Mouse (Mus musculus): ENCODE results near the gene Tcte1. TPM values are rescaled to one million over a fixed set of nuclear protein-coding genes. Genes with fewer than 3 reads are reported as not detected.

Tcte1 gene
- total RNA-seq (2022): not detected

GRCm38 (mm10) chr17:45523263-45523662, at the start of gene Tcte1:
Gene Tcte1 (plus strand): TSS chr17:45523434.
- DNase-seq: no peak

DNA sequence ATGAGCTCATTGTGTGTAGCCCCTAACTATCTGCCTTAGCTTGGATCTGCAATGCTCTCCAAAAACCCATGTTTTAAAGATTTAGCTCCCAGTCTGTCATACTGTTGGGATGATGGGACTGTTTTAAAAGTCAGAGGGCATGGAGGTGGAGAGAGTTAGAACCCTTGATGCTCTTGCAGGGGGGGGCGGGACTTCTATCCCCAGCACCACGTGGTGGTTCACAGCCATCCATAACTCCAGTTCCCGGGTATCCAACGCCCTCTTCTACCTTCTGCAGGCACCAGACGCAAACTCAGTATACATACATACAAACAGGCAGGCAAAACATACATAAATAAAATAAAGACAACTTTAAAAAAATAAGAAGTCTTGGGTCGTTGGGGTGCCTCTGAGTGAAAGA, 49.6 kb upstream of the Tcte1 start:
- DNase-seq: no peak

DNA sequence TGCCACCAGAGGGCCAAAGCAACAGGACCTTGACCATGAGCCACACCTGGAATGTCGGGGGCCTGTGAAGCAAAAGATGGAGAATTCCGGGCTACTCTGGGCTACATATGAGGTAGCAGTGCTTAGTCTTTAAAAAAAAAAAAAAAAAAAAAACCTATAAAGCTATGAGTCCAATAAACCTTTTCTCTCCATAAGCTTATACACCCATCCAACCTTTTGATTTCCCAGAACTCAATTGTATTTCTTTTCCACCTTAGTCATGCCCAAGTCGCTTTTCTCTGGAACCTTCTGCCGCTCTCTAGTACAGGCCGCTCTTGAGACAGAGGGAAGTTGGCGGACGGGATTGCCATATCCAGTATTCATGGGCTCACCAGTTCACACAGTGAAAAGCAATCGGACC, 49.1 kb upstream of the Tcte1 start:
- DNase-seq: no peak

DNA sequence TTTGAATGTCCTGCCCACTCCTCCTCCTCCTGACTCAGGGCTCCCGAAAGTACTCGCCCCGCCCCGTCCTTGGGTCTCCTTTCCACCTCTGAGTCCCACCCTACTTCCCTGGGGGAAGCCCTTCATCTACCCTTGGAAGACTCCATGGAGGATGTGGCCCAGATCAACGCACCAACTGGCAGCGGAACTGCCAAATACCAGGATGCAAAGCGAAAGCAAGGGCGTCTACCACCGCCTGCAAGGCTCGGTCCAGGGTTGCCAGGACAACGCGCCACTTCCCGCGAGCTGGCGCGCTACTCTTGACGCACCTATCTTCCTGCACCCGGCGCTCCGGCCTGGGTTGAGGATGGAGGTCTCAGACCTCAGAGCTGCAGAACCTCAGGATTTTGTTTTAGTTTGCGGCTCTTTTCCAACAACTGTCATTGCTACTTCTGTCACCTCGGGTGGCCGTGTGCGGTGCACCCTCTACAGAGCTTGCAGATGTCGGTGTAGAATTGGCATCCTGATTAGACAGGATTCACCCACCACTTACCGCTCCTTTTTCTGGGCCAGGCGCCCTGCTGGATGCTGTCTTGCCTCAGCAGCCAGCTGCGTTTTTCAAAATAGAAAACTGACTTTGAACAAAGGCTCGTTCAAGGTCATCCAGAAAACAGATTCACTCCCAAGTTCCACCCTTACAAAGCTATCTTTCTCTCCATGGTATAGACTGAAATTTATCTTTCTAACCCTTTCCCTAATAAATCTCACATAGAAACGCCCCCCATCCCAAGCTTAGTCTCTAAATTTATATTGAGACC, 48.4 kb upstream of the Tcte1 start, which contains the start of gene Spats1:
Gene Spats1 (minus strand): TSS at position 747 of the 797 bp plus-strand sequence.
- peak; percentile 35 for DNase-seq

DNA sequence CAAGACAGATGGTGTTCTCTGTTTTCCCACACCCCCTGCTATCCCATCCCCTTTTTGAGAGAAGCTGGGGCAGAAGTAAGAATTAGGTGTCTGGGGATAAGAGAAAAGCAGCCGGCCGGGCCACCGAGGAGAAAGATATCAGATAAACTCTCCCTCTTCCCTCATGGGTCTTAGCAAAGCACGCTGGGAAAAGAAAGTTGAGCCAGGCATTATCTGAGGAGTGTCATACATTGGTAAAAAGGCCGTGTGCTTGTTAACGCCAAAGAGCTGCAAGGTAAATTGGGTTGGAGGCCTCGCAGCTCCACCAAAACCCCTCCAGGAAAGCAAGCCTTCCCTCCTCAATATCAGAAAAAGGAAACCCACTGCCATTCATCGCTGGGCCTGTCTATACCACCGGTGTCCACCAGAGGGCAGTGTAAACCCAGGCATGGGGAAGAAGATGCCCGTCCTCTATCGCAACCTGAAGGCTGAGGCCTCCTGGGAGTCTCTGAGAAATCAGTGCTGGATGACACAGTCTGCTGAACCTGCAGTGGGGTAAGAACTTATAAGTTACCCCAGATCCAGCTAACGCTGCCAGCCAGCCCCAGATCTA, 44.9 kb upstream of the Tcte1 start:
- peak; percentile 37 for DNase-seq

GRCm38 (mm10) chr17:45480429-45480828, 42.8 kb upstream of the Tcte1 start:
- no peak for DNase-seq

DNA sequence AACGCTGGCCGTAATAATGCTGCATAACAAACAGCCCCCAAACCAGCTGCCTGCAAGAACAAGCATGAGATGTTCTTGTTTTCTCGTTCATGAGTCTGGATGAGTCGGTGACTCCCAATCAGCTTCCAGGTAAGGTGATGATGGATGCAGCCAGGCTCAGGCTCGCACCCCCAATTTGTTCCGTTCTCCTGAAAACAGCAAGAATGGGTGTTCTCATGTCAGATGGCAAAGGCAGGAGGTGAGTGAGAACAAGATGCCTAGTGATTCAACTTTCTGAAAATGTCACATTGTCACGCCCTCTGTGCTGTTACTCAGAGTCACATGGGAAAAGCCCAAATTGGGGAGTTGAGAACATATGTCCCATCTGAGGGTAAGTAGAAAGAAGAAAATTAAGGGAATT, 37.7 kb upstream of the Tcte1 start:
- no peak for DNase-seq

DNA sequence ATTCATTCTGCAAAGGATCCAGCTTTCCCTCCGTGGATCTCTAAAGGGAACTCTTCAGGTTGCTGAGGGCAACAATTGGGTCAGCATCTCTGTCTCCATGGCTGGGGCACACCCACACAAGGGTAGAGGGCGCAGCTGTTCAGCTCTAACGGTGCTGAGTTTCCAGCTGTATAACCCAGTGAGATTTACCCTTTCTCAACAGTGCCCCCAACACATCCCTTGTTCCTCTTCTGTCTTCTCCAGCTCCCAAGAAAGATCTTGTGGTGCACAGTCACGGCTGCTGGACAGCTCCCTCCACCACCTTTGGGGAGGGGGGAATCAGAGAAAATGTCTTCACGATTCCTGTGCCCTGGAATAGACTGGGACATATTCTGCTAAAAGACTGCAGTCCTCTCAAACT, 36.0 kb upstream of the Tcte1 start:
- no peak for DNase-seq

GRCm38 (mm10) chr17:45488321-45489254, 34.6 kb upstream of the Tcte1 start:
- no peak for DNase-seq

GRCm38 (mm10) chr17:45489736-45490135, 33.5 kb upstream of the Tcte1 start:
- DNase-seq: no peak

DNA sequence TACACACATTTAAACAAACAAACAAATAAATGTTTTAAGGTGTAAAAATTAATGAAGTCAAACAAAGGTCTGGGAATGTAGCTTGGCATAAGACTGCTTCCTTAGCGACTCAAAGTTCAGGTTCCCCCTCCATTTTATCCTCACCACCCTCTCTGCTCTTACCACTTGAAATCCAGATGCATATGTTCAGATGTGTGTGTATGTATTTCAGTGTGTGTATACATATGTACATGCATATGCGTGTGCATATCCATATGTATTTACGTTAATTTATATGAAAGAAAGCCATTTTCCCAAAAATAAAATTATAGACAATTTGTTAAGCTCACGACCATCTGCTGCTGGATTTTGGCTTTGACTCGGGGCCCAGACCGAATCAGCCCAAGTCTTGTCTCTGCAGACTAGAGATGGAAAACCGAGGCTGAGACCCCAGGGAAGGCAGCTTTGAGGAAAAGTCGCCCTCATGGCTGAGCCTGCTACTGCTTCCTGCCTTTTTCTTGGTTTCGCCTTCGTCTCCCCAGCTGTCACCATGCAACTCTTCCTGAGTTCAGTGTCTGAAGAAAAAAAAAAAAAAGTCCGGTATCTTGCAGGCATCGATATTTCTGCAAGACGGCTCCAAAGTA, 32.6 kb upstream of the Tcte1 start:
- DNase-seq: no peak

GRCm38 (mm10) chr17:45495398-45495797, 27.8 kb upstream of the Tcte1 start:
- DNase-seq: no peak

DNA sequence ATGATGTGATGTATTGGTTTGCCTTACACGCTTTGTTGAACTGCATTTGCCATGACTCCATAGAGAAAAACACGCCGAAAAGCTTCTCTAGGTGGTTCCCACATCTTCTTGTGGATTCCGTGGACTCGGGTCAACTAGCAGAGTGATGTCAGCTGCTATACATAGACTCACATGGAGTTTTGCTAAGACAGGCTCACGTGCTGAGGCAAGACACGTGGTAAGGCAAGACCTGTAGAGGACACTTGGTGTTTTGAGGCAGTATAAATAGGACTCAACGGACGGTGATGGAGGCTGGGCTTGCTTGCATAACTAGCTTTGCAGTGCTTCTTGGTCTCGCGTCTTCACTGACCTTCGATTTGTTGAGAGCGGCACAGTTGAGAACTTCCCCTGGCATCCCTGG, 24.8 kb upstream of the Tcte1 start:
- DNase-seq: no peak

DNA sequence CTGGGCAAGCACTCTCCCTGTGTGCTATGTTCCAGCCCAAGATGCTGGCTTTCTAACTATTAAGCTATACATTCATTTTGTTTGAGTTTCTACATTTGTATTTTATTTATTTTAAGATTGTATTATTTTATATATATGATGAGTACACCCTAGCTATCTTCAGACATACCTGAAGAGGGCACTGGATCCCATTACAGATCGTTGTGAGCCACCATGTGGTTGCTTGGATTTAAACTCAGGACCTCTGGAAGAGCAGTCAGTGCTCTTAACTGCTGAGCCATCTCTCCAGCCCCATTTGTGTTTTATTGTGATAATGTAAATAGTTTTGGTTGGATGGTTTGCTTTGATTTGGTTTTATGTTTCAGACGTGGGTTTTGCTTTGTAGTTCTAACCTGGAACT, 23.7 kb upstream of the Tcte1 start:
- no peak for DNase-seq

GRCm38 (mm10) chr17:45500981-45501380, 22.3 kb upstream of the Tcte1 start:
- no peak for DNase-seq

DNA sequence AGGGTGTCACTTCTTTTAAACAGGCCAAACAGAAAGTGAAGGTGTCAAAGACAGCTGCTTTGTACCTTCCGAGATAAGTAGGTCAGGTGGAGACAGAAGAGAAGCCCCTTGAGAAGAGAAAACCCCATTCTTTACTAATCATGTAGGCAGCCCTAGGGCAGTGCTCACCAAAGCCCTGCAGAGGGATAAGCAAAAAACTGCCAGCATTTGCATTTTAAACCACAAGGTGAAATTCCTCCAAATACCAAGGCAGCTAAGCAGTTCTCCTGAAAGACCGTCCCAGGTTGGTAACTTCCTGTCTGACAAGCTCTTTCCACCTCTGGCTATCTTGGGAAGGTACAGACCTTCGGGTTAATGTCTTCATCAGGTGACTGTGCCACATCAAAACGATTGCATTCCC, 20.9 kb upstream of the Tcte1 start:
- DNase-seq: no peak

DNA sequence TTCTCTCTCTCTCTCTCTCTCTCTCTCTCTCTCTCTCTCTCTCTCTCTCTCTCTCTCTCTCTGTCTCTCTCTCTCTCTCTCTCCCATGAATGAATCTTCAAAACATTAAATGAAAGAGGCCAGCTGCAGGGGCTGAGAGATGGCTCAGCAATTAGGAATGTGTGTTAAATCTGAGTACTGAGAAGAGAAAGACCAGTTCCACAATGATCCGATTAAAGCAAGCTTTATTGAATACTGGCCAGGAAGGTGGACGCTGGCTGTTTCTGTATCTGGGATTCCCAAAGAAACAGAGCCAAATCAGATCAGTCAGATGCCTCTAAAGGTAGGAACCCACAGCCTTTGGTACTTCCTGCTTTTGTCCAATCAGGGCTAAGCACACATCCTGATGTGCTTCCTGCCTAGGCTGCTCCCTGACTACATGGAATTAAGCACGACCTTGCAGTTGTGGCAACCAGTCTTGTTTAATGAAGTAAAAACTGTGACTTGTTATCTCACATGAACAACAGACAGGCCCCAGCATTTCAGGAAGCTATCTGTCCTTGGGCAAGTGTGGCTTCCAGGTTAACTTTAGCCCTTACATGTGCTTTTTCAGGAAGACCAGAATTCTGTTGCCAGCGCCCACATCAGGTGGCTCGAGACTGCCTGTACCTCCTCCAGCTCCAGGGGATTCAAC, 19.8 kb upstream of the Tcte1 start:
- DNase-seq: no peak

DNA sequence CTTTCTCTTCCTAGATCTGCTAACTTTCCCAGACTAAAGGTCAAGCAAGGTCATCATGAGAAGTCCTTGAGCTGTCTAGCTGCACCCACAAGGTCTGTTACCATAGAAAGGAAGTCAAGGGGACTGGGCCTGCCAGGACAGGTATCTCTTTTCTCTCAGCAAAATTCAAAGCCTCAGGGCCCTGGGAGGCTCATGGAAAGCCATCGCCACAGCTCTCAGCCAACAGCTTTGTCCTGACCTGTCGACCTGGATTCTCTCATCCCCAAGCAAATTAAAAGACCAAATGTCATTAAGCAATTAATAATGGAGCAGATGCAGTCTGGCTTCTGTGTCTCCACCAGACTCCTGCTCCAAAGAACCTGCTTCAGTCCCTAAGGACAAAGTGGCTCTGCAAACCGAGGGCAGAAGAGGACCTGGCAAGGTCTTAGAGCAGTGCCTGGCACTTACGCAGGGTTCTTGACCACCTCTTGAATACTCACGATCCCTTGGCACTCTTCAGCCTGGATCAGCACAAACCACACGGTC, 17.2 kb upstream of the Tcte1 start:
- DNase-seq: no peak

DNA sequence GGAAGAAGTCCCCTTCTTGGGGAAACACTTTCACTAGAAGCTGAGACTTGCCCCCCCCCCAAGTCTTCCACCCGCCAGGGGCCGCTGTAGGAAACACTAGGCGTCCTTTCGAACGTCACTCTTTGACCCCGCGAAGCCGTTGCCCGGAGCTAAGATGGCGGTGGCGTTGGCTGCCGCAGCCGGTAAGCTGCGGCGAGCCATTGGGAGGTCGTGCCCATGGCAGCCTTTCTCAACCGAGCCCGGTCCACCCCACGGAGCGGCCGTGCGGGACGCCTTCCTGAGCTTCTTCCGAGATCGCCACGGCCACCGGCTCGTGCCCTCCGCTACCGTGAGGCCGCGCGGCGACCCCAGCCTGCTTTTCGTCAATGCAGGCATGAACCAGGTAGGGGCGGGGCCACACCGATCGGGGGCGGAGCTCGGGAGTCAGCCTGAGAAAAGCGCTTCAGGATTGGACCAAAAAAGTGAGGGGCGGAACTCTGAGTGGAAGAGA, 16.5 kb upstream of the Tcte1 start, which contains the start of gene Aars2:
Gene Aars2 (plus strand): TSS at position 142 of the 490 bp plus-strand sequence.
- DNase-seq: peak; percentile 88

DNA sequence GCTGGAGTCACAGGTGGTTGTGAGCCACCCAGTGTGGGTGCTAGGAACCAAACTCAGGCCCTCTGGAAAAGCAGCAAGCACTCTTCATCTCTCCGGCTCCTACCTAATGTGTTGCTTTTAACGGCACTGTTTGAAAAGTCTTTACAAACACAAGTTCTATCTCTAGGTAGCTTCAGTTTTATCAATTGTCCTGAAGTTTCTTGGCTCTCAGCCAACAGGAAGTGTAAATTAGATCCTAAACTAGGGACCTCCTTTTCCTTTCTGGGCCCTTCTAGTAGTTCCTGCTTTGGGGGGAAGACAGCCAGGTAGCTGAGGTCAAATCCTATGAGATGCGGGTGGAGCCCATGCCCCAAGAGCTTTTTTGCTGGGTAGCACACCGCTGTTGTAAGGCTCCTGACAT, 12.4 kb upstream of the Tcte1 start:
- no peak for DNase-seq

GRCm38 (mm10) chr17:45511757-45512156, 11.5 kb upstream of the Tcte1 start:
- no peak for DNase-seq

Data from adrenal gland, adult 8-10 months (tissue).